Mouse (Mus musculus) limb, embryonic 10.5 days (tissue): ENCODE data around the gene Apol6. TPM values are rescaled to one million over a fixed set of nuclear protein-coding genes. Genes with fewer than 3 reads are reported as not detected.

Experiments used
- DNase-seq: peaks from one replicate; pipeline ENCODE4 v3.0.0-alpha.2; 2017; ENCODE audit warnings: low spot score
- H3K27ac ChIP-seq: fragments of 300-500 bp; sonication (generic); 2 replicates; pipeline ENCODE4 v1.5.1; 2016; ENCODE audit warnings: mild to moderate bottlenecking
- H3K27me3 ChIP-seq: fragments of 300-500 bp; sonication (generic); 2 replicates; pipeline ENCODE4 v1.6.1; 2016; ENCODE audit warnings: low read depth, mild to moderate bottlenecking; ENCODE audit not compliant: poor library complexity, severe bottlenecking
- H3K36me3 ChIP-seq: fragments of 300-500 bp; sonication (generic); 2 replicates; pipeline ENCODE4 v1.6.1; 2016; ENCODE audit warnings: mild to moderate bottlenecking, moderate library complexity
- H3K4me1 ChIP-seq: fragments of 300-500 bp; sonication (generic); 2 replicates; pipeline ENCODE4 v1.6.1; 2016
- H3K4me3 ChIP-seq: fragments of 300-500 bp; sonication (generic); 2 replicates; pipeline ENCODE4 v1.5.1; 2016; ENCODE audit warnings: mild to moderate bottlenecking, moderate library complexity
- H3K9me3 ChIP-seq: fragments of 300-500 bp; sonication (generic); replicated peaks from 2 replicates; pipeline ENCODE4 v1.6.1; 2016; ENCODE audit warnings: mild to moderate bottlenecking
- WGBS: fragments of 180-500 bp; shearing (Covaris S2); methylation state at CpG from one replicate; pipeline ENCODE4 v1.1.7; 2016; 5-methylcytosine and 5-hydroxymethylcytosine counted together
- polyA plus RNA-seq: library from polyadenylated mRNA; unstranded; fragments of >200 nt; fragmentation: Nextera tagmentation; extraction: Ambion mirVana; gene quantifications from 2 replicates; pipeline ENCODE4 v1.2.1, GENCODE M21; 2016

Apol6 gene
- polyA plus RNA-seq, 1 experiment from 2014 or later = not detected

GRCm38 (mm10) chr15:77062746-77063145 is 18.2 kb downstream of the Apol6 start:
- Histone ChIP-seq H3K4me3 (no peak overlapping the region), H3K27ac (no peak overlapping the region), H3K36me3 (no peaks in the 10 kb centered on the region), H3K27me3 (no peaks in the 10 kb centered on the region), H3K9me3 (no peaks in the 10 kb centered on the region), H3K4me1 (no peaks in the 10 kb centered on the region)
- no peak for DNase-seq

- 90% methylated on average over 6 of the region's 6 CpGs for WGBS
Observed at GRCm38 (mm10) chr15:77065259-77065852, 20.8 kb downstream of the Apol6 start.

GRCm38 (mm10) chr15:77066233-77066632 is 21.7 kb downstream of the Apol6 start:
- DNase-seq = no peak
- H3K4me3 ChIP-seq = no peak overlapping the region
- WGBS = 87% methylated on average over 6 of the region's 6 CpGs
- H3K27me3 ChIP-seq = no peaks in the 10 kb centered on the region
- H3K27ac ChIP-seq = no peak overlapping the region
- no peaks in the 10 kb centered on the region for H3K36me3 ChIP-seq
- peaks cover 5% of the 10 kb centered on the region for H3K4me1 ChIP-seq
- no peaks in the 10 kb centered on the region for H3K9me3 ChIP-seq

More at GRCm38 (mm10) chr15:77065259-77065852, 20.8 kb downstream of the Apol6 start:
- no peaks in the 10 kb centered on the region for H3K4me1 ChIP-seq
- H3K27ac ChIP-seq = no peak overlapping the region
- H3K9me3 ChIP-seq = no peaks in the 10 kb centered on the region
- no peaks in the 10 kb centered on the region for H3K27me3 ChIP-seq
- H3K4me3 ChIP-seq = no peak overlapping the region
- no peaks in the 10 kb centered on the region for H3K36me3 ChIP-seq
- no peak for DNase-seq

GRCm38 (mm10) chr15:77068439-77068861 is 23.9 kb downstream of the Apol6 start:
- no peak for DNase-seq
- no peak overlapping the region for H3K27ac ChIP-seq
- H3K36me3 ChIP-seq = no peaks in the 10 kb centered on the region
- no peaks in the 10 kb centered on the region for H3K27me3 ChIP-seq
- no peak overlapping the region for H3K4me3 ChIP-seq
- peaks cover 18% of the 10 kb centered on the region for H3K4me1 ChIP-seq
- 76% methylated on average over 3 of the region's 3 CpGs for WGBS
- no peaks in the 10 kb centered on the region for H3K9me3 ChIP-seq

GRCm38 (mm10) chr15:77069019-77069418 is 24.5 kb downstream of the Apol6 start:
- WGBS = 95% methylated on average over 3 of the region's 3 CpGs
- no peaks in the 10 kb centered on the region for H3K36me3 ChIP-seq
- peaks cover 18% of the 10 kb centered on the region for H3K4me1 ChIP-seq
- H3K4me3 ChIP-seq = no peak overlapping the region
- H3K27me3 ChIP-seq = no peaks in the 10 kb centered on the region
- DNase-seq = no peak
- no peak overlapping the region for H3K27ac ChIP-seq
- H3K9me3 ChIP-seq = no peaks in the 10 kb centered on the region

GRCm38 (mm10) chr15:77070745-77071268 is 26.3 kb downstream of the Apol6 start:
- Histone ChIP-seq H3K9me3 (no peaks in the 10 kb centered on the region), H3K4me1 (peaks cover 18% of the 10 kb centered on the region), H3K4me3 (no peak overlapping the region), H3K36me3 (peaks cover 5% of the 10 kb centered on the region), H3K27ac (0 out of 2 replicates have a peak overlapping the region, but pooled peaks have one; percentile 31), H3K27me3 (no peaks in the 10 kb centered on the region)
- no peak for DNase-seq
- WGBS = 87% methylated on average over 11 of the region's 11 CpGs

GRCm38 (mm10) chr15:77071501-77071900 is 27.0 kb downstream of the Apol6 start:
- H3K4me3 ChIP-seq = peak overlapping the region; percentile 24
- H3K9me3 ChIP-seq = no peaks in the 10 kb centered on the region
- 0 out of 2 replicates have a peak overlapping the region, but pooled peaks have one; percentile 31 for H3K27ac ChIP-seq
- 17% methylated on average over 10 of the region's 10 CpGs for WGBS
- H3K4me1 ChIP-seq = peaks cover 18% of the 10 kb centered on the region
- DNase-seq = peak; percentile 62
- H3K36me3 ChIP-seq = peaks cover 12% of the 10 kb centered on the region
- H3K27me3 ChIP-seq = no peaks in the 10 kb centered on the region

- WGBS = 91% methylated on average over 4 of the region's 4 CpGs
- no peak overlapping the region for H3K4me3 ChIP-seq
- H3K36me3 ChIP-seq = peaks cover 23% of the 10 kb centered on the region
- no peak overlapping the region for H3K27ac ChIP-seq
- DNase-seq = no peak
- peaks cover 18% of the 10 kb centered on the region for H3K4me1 ChIP-seq
- H3K9me3 ChIP-seq = no peaks in the 10 kb centered on the region
- H3K27me3 ChIP-seq = no peaks in the 10 kb centered on the region
Observed at GRCm38 (mm10) chr15:77072556-77073163, 28.1 kb downstream of the Apol6 start.

GRCm38 (mm10) chr15:77076523-77076922 is 32.0 kb downstream of the Apol6 start:
- Histone ChIP-seq H3K27me3 (no peaks in the 10 kb centered on the region), H3K4me3 (no peak overlapping the region), H3K27ac (no peak overlapping the region), H3K4me1 (peaks cover 10% of the 10 kb centered on the region), H3K9me3 (no peaks in the 10 kb centered on the region), H3K36me3 (peaks cover 61% of the 10 kb centered on the region)
- WGBS = 80% methylated on average over 3 of the region's 3 CpGs
- no peak for DNase-seq

- no peak overlapping the region for H3K4me3 ChIP-seq
- 93% methylated on average over 9 of the region's 9 CpGs for WGBS
- no peak overlapping the region for H3K27ac ChIP-seq
- H3K9me3 ChIP-seq = no peaks in the 10 kb centered on the region
- peaks cover 74% of the 10 kb centered on the region for H3K36me3 ChIP-seq
- no peak for DNase-seq
- no peaks in the 10 kb centered on the region for H3K4me1 ChIP-seq
- no peaks in the 10 kb centered on the region for H3K27me3 ChIP-seq
Observed at GRCm38 (mm10) chr15:77077906-77078305, 33.4 kb downstream of the Apol6 start.

- Histone ChIP-seq H3K27me3 (no peaks in the 10 kb centered on the region), H3K4me1 (no peaks in the 10 kb centered on the region), H3K4me3 (no peak overlapping the region), H3K27ac (no peak overlapping the region), H3K36me3 (peaks cover 81% of the 10 kb centered on the region), H3K9me3 (no peaks in the 10 kb centered on the region)
- no peak for DNase-seq
- WGBS = 77% methylated on average over 3 of the region's 3 CpGs
Observed at GRCm38 (mm10) chr15:77078786-77079185, 34.3 kb downstream of the Apol6 start.

- WGBS = 79% methylated on average over 14 of the region's 14 CpGs
- Histone ChIP-seq H3K27me3 (no peaks in the 10 kb centered on the region), H3K27ac (no peak overlapping the region), H3K4me1 (no peaks in the 10 kb centered on the region), H3K36me3 (peaks cover 86% of the 10 kb centered on the region), H3K9me3 (no peaks in the 10 kb centered on the region), H3K4me3 (no peak overlapping the region)
- no peak for DNase-seq
Observed at GRCm38 (mm10) chr15:77079256-77079822, 34.8 kb downstream of the Apol6 start.

- Histone ChIP-seq H3K4me1 (no peaks in the 10 kb centered on the region), H3K9me3 (no peaks in the 10 kb centered on the region), H3K36me3 (peaks cover 92% of the 10 kb centered on the region), H3K27ac (no peak overlapping the region), H3K4me3 (no peak overlapping the region), H3K27me3 (no peaks in the 10 kb centered on the region)
- DNase-seq = no peak
- 80% methylated on average over 11 of the region's 11 CpGs for WGBS
Observed at GRCm38 (mm10) chr15:77079890-77080361, 35.4 kb downstream of the Apol6 start.
